Mouse (Mus musculus) embryonic fibroblast, embryonic 13.5 days (primary cell): ENCODE measurements around the gene Mapk7. TPM values are rescaled to one million over a fixed set of nuclear protein-coding genes. Genes with fewer than 3 reads are reported as not detected.

Experiments used
- H3K27ac ChIP-seq: 2 replicates; pipeline ENCODE4 v1.5.1; 2012; ENCODE audit warnings: low read length, control low read depth, inconsistent platforms; ENCODE audit not compliant: insufficient read depth
- H3K4me1 ChIP-seq: 2 replicates; pipeline ENCODE4 v1.6.1; 2011; ENCODE audit warnings: low read length; ENCODE audit not compliant: control insufficient read depth, insufficient read depth
- H3K4me3 ChIP-seq: 2 replicates; pipeline ENCODE4 v1.5.1; 2011; ENCODE audit warnings: mild to moderate bottlenecking, control low read depth, low read length; ENCODE audit not compliant: insufficient read depth
- CTCF ChIP-seq: IDR thresholded peaks from 2 replicates; pipeline ENCODE4 v1.5.1; 2011; ENCODE audit warnings: mild to moderate bottlenecking, control low read depth, low read length, moderate library complexity, borderline replicate concordance; ENCODE audit not compliant: insufficient read depth
- POLR2A ChIP-seq: IDR thresholded peaks from 2 replicates; pipeline ENCODE4 v1.6.1; 2011; ENCODE audit warnings: low read depth, mild to moderate bottlenecking, control low read depth, low read length, moderate library complexity
- polyA plus RNA-seq: library from polyadenylated mRNA; stranded (reverse); fragments of >200 nt; gene quantifications from 2 replicates; pipeline ENCODE4 v1.2.4, GENCODE M21; 2011; ENCODE audit warnings: low read depth; ENCODE audit not compliant: missing spikeins, insufficient read length

Gene Mapk7
- polyA plus RNA-seq, 1 experiment: 35.6 TPM

- no peak overlapping the region for H3K27ac ChIP-seq
- no peaks in the 10 kb centered on the region; the same call in 1 of the 2 replicates for H3K4me1 ChIP-seq
- H3K4me3 ChIP-seq: no peak overlapping the region
- no peak for TF ChIP-seq CTCF
- no peak for TF ChIP-seq POLR2A
These were observed 20.6 kb downstream of the Mapk7 start for GRCm38 (mm10) chr11:61473630-61474029.

GRCm38 (mm10) chr11:61470880-61471279 lies 23.3 kb downstream of the Mapk7 start:
- TF ChIP-seq POLR2A: no peak
- TF ChIP-seq CTCF: no peak
- no peak overlapping the region for H3K4me3 ChIP-seq
- H3K27ac ChIP-seq: no peak overlapping the region
- H3K4me1 ChIP-seq: no peaks in the 10 kb centered on the region

- Histone ChIP-seq H3K4me3 (no peak overlapping the region), H3K4me1 (no peaks in the 10 kb centered on the region), H3K27ac (no peak overlapping the region)
- TF ChIP-seq POLR2A (no peak), CTCF (no peak)
These were observed 24.8 kb downstream of the Mapk7 start for GRCm38 (mm10) chr11:61469317-61469917.

- no peak for TF ChIP-seq CTCF
- no peak for TF ChIP-seq POLR2A
- no peak overlapping the region for H3K27ac ChIP-seq
- no peaks in the 10 kb centered on the region for H3K4me1 ChIP-seq
- no peak overlapping the region for H3K4me3 ChIP-seq
These were observed 25.7 kb downstream of the Mapk7 start for GRCm38 (mm10) chr11:61468534-61468933.

GRCm38 (mm10) chr11:61465422-61465821 lies 28.8 kb downstream of the Mapk7 start:
- Histone ChIP-seq H3K4me1 (no peaks in the 10 kb centered on the region), H3K4me3 (no peak overlapping the region), H3K27ac (no peak overlapping the region)
- no peak for TF ChIP-seq POLR2A
- TF ChIP-seq CTCF: no peak

GRCm38 (mm10) chr11:61464071-61464470 lies 30.1 kb downstream of the Mapk7 start:
- H3K4me3 ChIP-seq: no peak overlapping the region
- no peak for TF ChIP-seq CTCF
- TF ChIP-seq POLR2A: no peak
- no peaks in the 10 kb centered on the region for H3K4me1 ChIP-seq
- H3K27ac ChIP-seq: no peak overlapping the region

GRCm38 (mm10) chr11:61449499-61450292 lies 44.5 kb downstream of the Mapk7 start:
- Histone ChIP-seq H3K4me3 (no peak overlapping the region), H3K27ac (no peak overlapping the region), H3K4me1 (no peaks in the 10 kb centered on the region)
- no peak for TF ChIP-seq CTCF
- TF ChIP-seq POLR2A: no peak

GRCm38 (mm10) chr11:61448599-61449225 lies 45.5 kb downstream of the Mapk7 start:
- TF ChIP-seq CTCF: no peak
- no peak for TF ChIP-seq POLR2A
- no peak overlapping the region for H3K27ac ChIP-seq
- H3K4me3 ChIP-seq: no peak overlapping the region
- H3K4me1 ChIP-seq: no peaks in the 10 kb centered on the region

- H3K27ac ChIP-seq: no peak overlapping the region
- no peak overlapping the region for H3K4me3 ChIP-seq
- TF ChIP-seq POLR2A (no peak), CTCF (no peak)
These were observed 46.2 kb downstream of the Mapk7 start for GRCm38 (mm10) chr11:61448041-61448440.

GRCm38 (mm10) chr11:61447296-61447695 lies 46.9 kb downstream of the Mapk7 start:
- H3K4me3 ChIP-seq: no peak overlapping the region
- H3K27ac ChIP-seq: no peak overlapping the region
- no peaks in the 10 kb centered on the region for H3K4me1 ChIP-seq
- no peak for TF ChIP-seq POLR2A
- no peak for TF ChIP-seq CTCF

More at GRCm38 (mm10) chr11:61448041-61448440, 46.2 kb downstream of the Mapk7 start:
- H3K4me1 ChIP-seq: no peaks in the 10 kb centered on the region
